Mouse (Mus musculus) kidney, adult 8-10 months (tissue): ENCODE measurements around the gene Fhod1.
"Not testable (repeated sequence)": the region's sequence is repeated elsewhere in the genome, so short reads cannot be mapped to it uniquely, and the experiment has no call there.

Source experiments
- DNase-seq, 2 experiments: peaks; one replicate each; pipeline ENCODE4 v3.0.0; 2022

Gene Fhod1

GRCm38 (mm10) chr8:105294776-105295175 is 53.0 kb downstream of the Fhod1 start:
- DNase-seq = no peak

DNA sequence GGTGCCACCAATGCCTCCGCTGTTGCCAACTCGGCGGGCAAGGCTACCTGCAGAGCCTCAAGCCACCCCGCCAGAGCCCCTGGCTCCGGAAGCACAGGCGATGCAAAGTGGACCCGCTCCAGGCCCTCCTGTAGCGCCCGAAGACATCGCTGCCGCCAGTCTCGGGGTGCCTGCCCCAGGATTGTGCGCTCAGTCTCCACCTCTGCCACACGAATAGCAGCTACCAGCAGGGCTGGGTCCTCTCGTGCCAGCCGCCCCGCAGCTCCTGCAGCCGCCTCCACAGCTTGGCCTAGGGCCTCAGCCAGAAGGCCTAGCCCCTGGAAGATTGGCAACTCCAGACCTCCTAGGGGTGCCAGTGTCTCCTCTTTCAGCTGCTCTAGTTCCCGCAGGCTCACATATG is 54.3 kb downstream of the Fhod1 start:
- DNase-seq = no peak

- no peak for DNase-seq
Observed at GRCm38 (mm10) chr8:105292471-105292870, 55.3 kb downstream of the Fhod1 start.

- DNase-seq = not testable (repeated sequence)
Observed at GRCm38 (mm10) chr8:105291802-105292201, 56.0 kb downstream of the Fhod1 start.

DNA sequence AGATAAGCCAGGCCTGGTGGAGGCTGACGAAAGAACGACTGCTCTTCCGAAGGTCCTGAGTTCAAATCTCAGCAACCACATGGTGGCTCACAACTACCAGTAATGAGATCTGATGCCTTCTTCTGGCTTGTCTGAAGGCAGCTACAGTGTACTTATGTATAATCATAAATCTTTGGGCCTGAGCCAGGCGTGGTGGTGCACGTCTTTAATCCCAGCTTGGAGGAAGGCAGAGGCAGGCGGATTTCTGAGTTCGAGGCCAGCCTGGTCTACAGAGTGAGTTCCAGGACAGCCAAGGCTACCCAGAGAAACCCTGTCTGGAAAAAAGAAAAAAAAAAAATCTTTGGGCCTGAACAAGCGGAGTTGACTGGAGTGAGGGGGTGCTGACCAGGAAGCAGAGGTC is 56.4 kb downstream of the Fhod1 start:
- not testable (repeated sequence) for DNase-seq

DNA sequence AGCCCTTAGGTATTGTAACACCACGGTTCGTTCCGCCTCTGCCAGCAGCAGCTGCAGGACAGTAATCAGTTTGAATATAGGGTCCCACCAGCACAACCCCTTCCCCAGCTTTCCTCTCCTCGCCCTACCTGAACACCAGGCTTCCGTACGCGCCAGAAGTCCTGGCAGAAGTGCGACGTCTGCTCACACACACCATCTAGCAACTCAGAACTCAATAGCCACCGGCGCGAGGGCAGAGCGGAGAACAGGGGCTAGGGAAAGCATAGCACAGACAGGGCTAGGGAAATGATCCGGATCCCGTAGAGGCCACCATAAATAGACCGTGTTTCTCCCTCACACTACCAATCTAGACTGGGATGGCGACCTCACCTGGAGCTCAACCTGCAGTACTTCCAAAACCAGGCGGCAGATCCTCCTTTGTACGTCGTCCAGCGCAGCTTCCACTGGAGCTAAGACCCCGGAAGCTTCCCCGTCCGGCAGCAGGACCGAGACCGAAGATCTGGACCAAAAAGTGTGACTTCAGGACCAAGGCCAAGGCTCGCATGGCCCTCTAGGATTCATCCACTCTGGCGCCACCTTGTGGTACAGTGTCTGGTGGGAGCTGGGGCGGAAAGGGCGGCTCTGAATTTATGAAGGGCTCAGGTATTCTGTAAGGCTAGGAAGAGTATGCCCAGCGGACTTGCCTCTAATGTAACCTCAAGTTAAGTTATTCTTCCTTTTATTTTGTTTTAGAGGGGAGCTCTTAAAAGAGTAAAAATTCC is 57.0 kb downstream of the Fhod1 start:
- DNase-seq = peak; percentile 81 to 92

- no peak for DNase-seq
Observed at GRCm38 (mm10) chr8:105289805-105290460, 57.8 kb downstream of the Fhod1 start, which contains the start of gene 4931428F04Rik. TSS of gene 4931428F04Rik (minus strand) at chr8:105289864.

DNA sequence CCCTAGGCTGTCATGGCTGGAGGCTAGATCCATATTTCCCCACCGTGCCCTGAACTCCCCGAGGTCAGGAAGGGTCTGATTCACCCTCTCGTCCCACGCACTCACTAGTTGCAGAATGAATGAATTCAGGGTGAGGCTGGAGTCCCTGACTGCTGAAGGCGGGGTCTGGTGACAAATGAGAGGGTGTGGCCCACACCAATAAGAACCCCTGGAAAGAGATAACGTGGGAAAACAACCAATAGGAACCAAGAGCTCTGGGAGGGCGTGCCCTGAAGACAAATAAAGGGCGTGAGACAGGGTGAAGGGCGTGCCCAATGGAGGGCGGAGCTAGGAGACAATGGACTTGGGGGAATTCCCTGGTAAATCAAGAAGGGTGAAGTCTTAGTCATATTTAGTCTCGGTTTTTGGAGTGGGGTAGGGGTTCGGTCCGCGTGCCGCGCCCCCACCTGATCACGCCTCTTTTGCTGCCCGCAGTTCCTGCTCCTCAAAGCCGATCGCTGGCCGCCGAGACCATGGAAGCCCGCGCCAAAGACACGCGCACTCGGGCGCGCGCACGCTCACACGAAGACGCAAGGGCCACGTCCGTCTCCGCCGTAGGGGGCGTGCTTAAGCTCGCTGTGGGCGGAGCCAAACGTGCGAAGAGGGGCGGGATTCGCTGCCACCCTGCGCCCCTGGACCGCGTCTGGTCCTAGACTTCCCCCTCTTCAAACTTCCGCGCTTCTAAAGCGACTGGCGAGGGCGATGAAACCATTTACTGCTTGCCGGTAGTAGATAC is 58.6 kb downstream of the Fhod1 start:
- peak; percentile 84 to 87 for DNase-seq

GRCm38 (mm10) chr8:105288231-105288630 is 59.5 kb downstream of the Fhod1 start:
- DNase-seq = no peak

GRCm38 (mm10) chr8:105286907-105287306 is 60.8 kb downstream of the Fhod1 start:
- no peak for DNase-seq

DNA sequence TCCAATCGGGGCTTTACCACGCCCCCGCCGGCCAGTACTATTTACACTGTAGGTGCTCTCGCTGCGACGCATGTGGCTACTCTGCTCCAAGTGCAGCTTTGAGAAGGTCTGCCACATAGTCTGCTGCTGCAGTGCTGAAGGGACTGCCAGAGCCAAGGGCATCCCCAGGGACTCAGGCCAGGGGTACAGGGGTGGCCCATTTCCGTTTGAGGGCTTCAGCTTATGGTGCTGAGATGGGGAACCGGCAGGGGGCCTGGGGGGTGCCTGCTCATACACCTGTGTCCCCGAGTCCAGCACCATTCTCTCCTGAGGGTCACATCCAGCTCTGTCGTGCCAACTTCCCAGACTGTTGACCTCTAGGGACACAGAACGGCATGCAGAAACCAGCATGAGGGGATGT is 62.2 kb downstream of the Fhod1 start:
- no peak for DNase-seq

- no peak for DNase-seq
Observed at GRCm38 (mm10) chr8:105283074-105283473, 64.7 kb downstream of the Fhod1 start.

- no peak for DNase-seq
Observed at GRCm38 (mm10) chr8:105282239-105282638, 65.5 kb downstream of the Fhod1 start.

- no peak for DNase-seq
Observed at GRCm38 (mm10) chr8:105281821-105282220, 65.9 kb downstream of the Fhod1 start.

DNA sequence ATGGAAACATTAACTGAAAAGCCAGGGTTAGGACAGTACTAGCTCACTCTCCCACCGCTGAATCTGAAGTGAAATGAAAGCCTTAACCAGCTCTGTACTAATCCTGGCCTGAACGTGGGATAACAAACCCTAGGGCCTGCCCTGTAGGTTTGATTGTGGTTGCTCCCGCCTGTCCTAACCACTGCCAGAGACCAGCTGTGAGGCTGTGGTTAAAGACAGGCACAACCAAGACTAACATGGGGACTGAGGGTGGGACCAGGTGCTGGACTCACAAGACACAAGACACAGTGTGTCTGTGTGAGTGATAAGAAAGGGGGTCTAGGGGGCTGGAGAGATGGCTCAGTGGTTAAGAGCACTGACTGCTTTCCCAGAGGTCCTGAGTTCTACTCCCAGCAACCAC is 67.2 kb downstream of the Fhod1 start:
- no peak for DNase-seq
